Mouse (Mus musculus): ENCODE data around the gene Plekha6. TPM values are rescaled to one million over a fixed set of nuclear protein-coding genes. Genes with fewer than 3 reads are reported as not detected.
A peak's percentile ranks its signal among the peaks of the same experiment; 100 is the strongest.

Plekha6 gene
- polyA plus RNA-seq, 1 experiment from 2014 or later = 17.2 TPM

- no peaks in the 10 kb centered on the region for H3K36me3 ChIP-seq
- no peak overlapping the region for H3K27ac ChIP-seq (replicated peaks)
- no peak for ATAC-seq (ENCODE audit: low FRiP score, low read depth)
- H3K27me3 ChIP-seq = 0 out of 2 replicates have a peak, but pooled peaks cover 2% of the 10 kb centered on the region
- H3K9ac ChIP-seq = no peak overlapping the region
- no peak overlapping the region for H3K4me3 ChIP-seq
- 75% methylated on average over 9 of the region's 9 CpGs for WGBS
- H3K4me2 ChIP-seq = no peak overlapping the region
- no peaks in the 10 kb centered on the region for H3K4me1 ChIP-seq (replicated peaks)
- no peaks in the 10 kb centered on the region for H3K9me3 ChIP-seq
Observed at GRCm38 (mm10) chr1:133171357-133171756, 7.3 kb downstream of the Plekha6 start.

GRCm38 (mm10) chr1:133175150-133175549 lies 11.1 kb downstream of the Plekha6 start:
- ATAC-seq (ENCODE audit: low FRiP score, low read depth) = no peak
- 74% methylated on average over 6 of the region's 6 CpGs for WGBS
- Histone ChIP-seq H3K9ac (no peak overlapping the region), H3K36me3 (no peaks in the 10 kb centered on the region), H3K27me3 (no peaks in the 10 kb centered on the region), H3K4me1 (replicated peaks) (peaks cover 24% of the 10 kb centered on the region), H3K9me3 (no peaks in the 10 kb centered on the region), H3K4me3 (no peak overlapping the region), H3K4me2 (no peak overlapping the region), H3K27ac (replicated peaks) (no peak overlapping the region)

- Histone ChIP-seq H3K4me1 (replicated peaks) (peaks cover 37% of the 10 kb centered on the region), H3K9me3 (no peaks in the 10 kb centered on the region), H3K4me2 (no peak overlapping the region), H3K27me3 (no peaks in the 10 kb centered on the region), H3K27ac (replicated peaks) (peak overlapping the region; percentile 74; the same call in 1 of the 2 replicates), H3K36me3 (no peaks in the 10 kb centered on the region), H3K4me3 (no peak overlapping the region), H3K9ac (no peak overlapping the region)
- 53% methylated on average over 8 of the region's 8 CpGs for WGBS
- no peak for ATAC-seq (ENCODE audit: low FRiP score, low read depth)
Observed at GRCm38 (mm10) chr1:133177480-133178172, 13.6 kb downstream of the Plekha6 start.

GRCm38 (mm10) chr1:133178732-133179440 lies 14.9 kb downstream of the Plekha6 start:
- ATAC-seq (ENCODE audit: low FRiP score, low read depth) = peak; percentile 21; the same call in 1 of the 2 replicates
- Histone ChIP-seq H3K36me3 (no peaks in the 10 kb centered on the region), H3K27ac (replicated peaks) (peak overlapping the region; percentile 74), H3K4me1 (replicated peaks) (peaks cover 47% of the 10 kb centered on the region), H3K27me3 (no peaks in the 10 kb centered on the region), H3K9me3 (no peaks in the 10 kb centered on the region), H3K4me2 (0 out of 2 replicates have a peak overlapping the region, but pooled peaks have one; percentile 15), H3K9ac (no peak overlapping the region), H3K4me3 (no peak overlapping the region)
- WGBS = 68% methylated on average over 11 of the region's 11 CpGs

GRCm38 (mm10) chr1:133181072-133182015 lies 17.3 kb downstream of the Plekha6 start:
- no peaks in the 10 kb centered on the region for H3K9me3 ChIP-seq
- H3K27me3 ChIP-seq = no peaks in the 10 kb centered on the region
- H3K36me3 ChIP-seq = no peaks in the 10 kb centered on the region
- 0% methylated on average over 31 of the region's 31 CpGs for WGBS
- peak overlapping the region; percentile 80 for H3K4me2 ChIP-seq
- peak overlapping the region; percentile 83 for H3K9ac ChIP-seq
- H3K27ac ChIP-seq (replicated peaks) = peak overlapping the region; percentile 96
- H3K4me3 ChIP-seq = peak overlapping the region; percentile 71
- peaks cover 57% of the 10 kb centered on the region for H3K4me1 ChIP-seq (replicated peaks)
- ATAC-seq (ENCODE audit: low FRiP score, low read depth) = peak; percentile 83

GRCm38 (mm10) chr1:133182016-133182705 lies 18.2 kb downstream of the Plekha6 start:
- Histone ChIP-seq H3K9ac (peak overlapping the region; percentile 83), H3K4me2 (peak overlapping the region; percentile 80), H3K36me3 (no peaks in the 10 kb centered on the region), H3K4me3 (peak overlapping the region; percentile 71), H3K27me3 (no peaks in the 10 kb centered on the region), H3K9me3 (no peaks in the 10 kb centered on the region), H3K4me1 (replicated peaks) (peaks cover 61% of the 10 kb centered on the region), H3K27ac (replicated peaks) (peak overlapping the region; percentile 96)
- WGBS = under 1% methylated on average over 23 of the region's 25 CpGs
- ATAC-seq (ENCODE audit: low FRiP score, low read depth) = peak; percentile 59

- H3K4me3 ChIP-seq = peak overlapping the region; percentile 71
- no peaks in the 10 kb centered on the region for H3K9me3 ChIP-seq
- H3K4me1 ChIP-seq (replicated peaks) = peaks cover 63% of the 10 kb centered on the region
- H3K27me3 ChIP-seq = no peaks in the 10 kb centered on the region
- H3K27ac ChIP-seq (replicated peaks) = peak overlapping the region; percentile 96
- H3K9ac ChIP-seq = peak overlapping the region; percentile 83
- under 1% methylated on average over 16 of the region's 16 CpGs for WGBS
- ATAC-seq (ENCODE audit: low FRiP score, low read depth) = peak; percentile 35
- no peaks in the 10 kb centered on the region for H3K36me3 ChIP-seq
- H3K4me2 ChIP-seq = peak overlapping the region; percentile 80
Observed at GRCm38 (mm10) chr1:133182706-133183095, 18.7 kb downstream of the Plekha6 start.

GRCm38 (mm10) chr1:133183141-133183925 lies 19.3 kb downstream of the Plekha6 start:
- H3K9me3 ChIP-seq = no peaks in the 10 kb centered on the region
- peak; percentile 6 for ATAC-seq (ENCODE audit: low FRiP score, low read depth)
- H3K9ac ChIP-seq = peak overlapping the region; percentile 83
- 6% methylated on average over 16 of the region's 16 CpGs for WGBS
- H3K36me3 ChIP-seq = no peaks in the 10 kb centered on the region
- peaks cover 63% of the 10 kb centered on the region for H3K4me1 ChIP-seq (replicated peaks)
- peak overlapping the region; percentile 96 for H3K27ac ChIP-seq (replicated peaks)
- peak overlapping the region; percentile 80 for H3K4me2 ChIP-seq
- peak overlapping the region; percentile 71 for H3K4me3 ChIP-seq
- H3K27me3 ChIP-seq = no peaks in the 10 kb centered on the region

- H3K9ac ChIP-seq = no peak overlapping the region
- no peaks in the 10 kb centered on the region for H3K9me3 ChIP-seq
- H3K27ac ChIP-seq (replicated peaks) = peak overlapping the region; percentile 67
- H3K27me3 ChIP-seq = no peaks in the 10 kb centered on the region
- H3K36me3 ChIP-seq = no peaks in the 10 kb centered on the region
- peak; percentile 79 for ATAC-seq (ENCODE audit: low FRiP score, low read depth)
- peak overlapping the region; percentile 20; the same call in 1 of the 2 replicates for H3K4me2 ChIP-seq
- peaks cover 42% of the 10 kb centered on the region for H3K4me1 ChIP-seq (replicated peaks)
- H3K4me3 ChIP-seq = no peak overlapping the region
- WGBS = 3% methylated on average over 4 of the region's 4 CpGs
Observed at GRCm38 (mm10) chr1:133187948-133188680, 24.1 kb downstream of the Plekha6 start.

- Histone ChIP-seq H3K4me1 (replicated peaks) (peaks cover 37% of the 10 kb centered on the region), H3K4me2 (no peak overlapping the region), H3K4me3 (no peak overlapping the region), H3K9me3 (no peaks in the 10 kb centered on the region), H3K9ac (no peak overlapping the region), H3K27ac (replicated peaks) (peak overlapping the region; percentile 67), H3K27me3 (no peaks in the 10 kb centered on the region), H3K36me3 (no peaks in the 10 kb centered on the region)
- ATAC-seq (ENCODE audit: low FRiP score, low read depth) = no peak
- 79% methylated on average over 8 of the region's 8 CpGs for WGBS
Observed at GRCm38 (mm10) chr1:133188719-133189118, 24.7 kb downstream of the Plekha6 start.
